Mouse (Mus musculus): ENCODE measurements around the gene Hoxa7.

The Hoxa7 gene

DNA sequence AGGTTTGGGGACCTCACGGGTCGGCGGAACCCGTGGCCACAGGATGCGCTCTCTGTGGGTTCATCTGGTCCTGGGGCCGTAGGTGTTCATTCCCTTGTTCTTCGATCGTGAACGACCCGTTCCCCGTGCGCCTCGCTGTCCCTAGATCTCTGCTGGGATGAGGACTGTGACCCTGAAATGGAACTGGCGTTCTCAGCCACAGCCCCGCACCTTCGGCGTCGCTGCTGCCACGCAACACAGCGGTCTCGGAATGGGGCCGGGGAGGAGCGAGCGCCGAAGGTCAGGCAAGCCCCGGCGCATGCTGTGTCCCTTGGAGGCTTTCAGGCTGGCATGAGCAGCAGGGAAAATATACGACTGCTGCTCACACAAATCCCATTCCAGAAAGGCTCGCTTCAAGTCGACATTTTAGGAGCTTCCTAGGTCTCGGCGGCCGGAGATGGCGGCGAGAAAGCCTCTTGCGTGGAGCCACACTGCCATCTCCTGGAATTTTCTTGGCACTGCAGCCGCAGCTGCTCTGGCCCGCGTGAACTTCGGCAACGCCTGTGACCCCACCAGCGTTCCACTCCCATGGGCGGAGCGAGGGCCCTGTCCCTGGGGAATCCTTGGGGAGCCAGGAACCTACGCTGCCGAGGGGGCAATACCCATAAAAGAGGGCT is at the start of gene Hoxa7:
Gene Hoxa7, minus strand, starts transcription at position 518 of the 656 bp plus-strand sequence.
- peak; percentile 93 to 96 for DNase-seq (ENCODE audit: low spot score in 2 of 2)

DNA sequence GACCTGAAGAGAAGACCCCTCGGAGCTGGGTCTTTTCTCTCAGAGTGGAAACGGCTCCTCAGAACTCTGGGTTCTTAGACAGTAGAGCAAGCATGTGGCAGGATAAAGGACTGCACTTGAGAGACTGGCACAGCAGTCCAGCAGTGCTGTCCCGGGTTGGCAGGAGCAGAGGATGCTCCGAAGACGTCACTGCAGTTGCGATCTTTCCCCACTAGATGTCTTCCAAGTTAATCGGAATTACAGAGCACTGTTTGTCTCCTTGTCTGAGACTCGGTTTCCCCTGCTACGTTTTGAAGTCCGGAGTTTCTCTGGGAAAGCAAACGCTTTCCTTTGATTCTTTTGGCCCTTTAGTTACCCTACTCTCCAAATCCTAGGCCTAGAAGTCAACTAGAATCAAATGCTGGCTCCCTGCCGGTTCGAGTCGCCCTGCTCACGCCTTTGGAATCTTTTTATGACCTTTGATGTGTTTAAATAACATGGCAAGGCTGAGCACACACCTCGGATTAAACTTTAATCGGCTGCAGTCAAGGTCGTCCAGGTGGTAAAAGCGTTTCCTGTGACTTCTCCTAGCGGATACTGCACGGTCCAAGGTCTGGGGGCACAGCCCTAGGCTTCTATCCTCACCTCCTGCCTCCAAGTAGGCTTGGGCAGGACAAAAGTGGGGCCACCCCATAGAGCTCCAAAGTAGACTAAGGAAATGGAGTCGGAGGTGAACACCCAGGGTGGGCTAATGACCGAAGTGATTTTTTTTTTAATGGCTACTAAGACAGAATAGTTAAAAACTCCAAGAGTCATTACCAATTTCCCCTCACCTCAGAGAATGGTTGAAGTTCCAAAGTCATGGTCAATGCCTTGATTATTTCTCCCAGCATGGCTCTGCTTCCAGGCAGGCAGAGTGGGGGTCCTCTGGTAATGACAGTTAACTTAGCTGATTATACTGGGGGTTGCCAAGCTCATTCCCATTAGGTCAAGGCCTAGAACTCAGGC is 49.1 kb upstream of the Hoxa7 start:
- peak in 1 of 2 experiments; percentile 65 for DNase-seq (ENCODE audit: low spot score in 2 of 2)

- DNase-seq (ENCODE audit: low spot score in 2 of 2), result no peak
Measured at GRCm38 (mm10) chr6:52268756-52269155, 47.1 kb upstream of the Hoxa7 start.

GRCm38 (mm10) chr6:52268341-52268740 is 46.7 kb upstream of the Hoxa7 start:
- DNase-seq (ENCODE audit: low spot score in 2 of 2), result no peak

DNA sequence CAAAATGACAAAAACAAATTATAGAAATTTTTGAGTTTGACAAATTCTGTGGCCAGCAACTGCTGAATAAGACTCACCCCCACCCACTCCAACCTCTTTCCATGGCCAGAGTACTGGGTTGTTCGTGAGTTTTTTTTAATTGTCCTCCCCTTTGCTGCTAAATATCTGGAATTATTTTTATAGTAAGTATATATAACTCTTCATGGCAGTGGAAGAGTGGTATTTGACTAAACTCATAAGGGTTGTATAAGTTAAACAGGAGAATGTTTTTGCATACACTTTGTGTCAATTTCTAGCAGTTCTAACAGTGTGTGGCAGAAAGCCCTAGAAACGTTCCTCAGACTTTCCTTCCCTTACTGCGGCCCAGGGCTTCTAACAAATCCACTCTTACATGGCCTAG is 46.0 kb upstream of the Hoxa7 start:
- DNase-seq (ENCODE audit: low spot score in 2 of 2), result no peak

DNA sequence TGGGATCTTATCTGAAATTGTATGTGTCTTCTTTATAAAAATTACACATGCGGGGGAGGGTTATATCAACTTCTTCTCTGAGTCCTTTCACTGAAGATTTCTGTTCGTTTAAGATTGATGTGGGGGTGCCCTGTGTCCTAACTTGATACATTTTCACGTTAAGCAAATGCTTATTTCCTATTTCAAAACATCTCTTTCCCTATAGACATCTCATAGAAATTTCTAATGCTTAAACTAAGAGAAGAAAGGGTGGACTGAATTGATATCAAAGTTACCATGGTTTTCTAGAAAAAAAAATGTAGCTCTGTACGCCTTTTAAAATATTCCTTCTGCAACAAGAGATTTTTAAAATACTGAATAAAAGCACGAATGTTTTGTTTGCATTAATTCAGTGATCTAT is 45.6 kb upstream of the Hoxa7 start:
- DNase-seq (ENCODE audit: low spot score in 2 of 2), result no peak

GRCm38 (mm10) chr6:52266666-52266985 is 45.0 kb upstream of the Hoxa7 start:
- no peak for DNase-seq (ENCODE audit: low spot score in 2 of 2)

DNA sequence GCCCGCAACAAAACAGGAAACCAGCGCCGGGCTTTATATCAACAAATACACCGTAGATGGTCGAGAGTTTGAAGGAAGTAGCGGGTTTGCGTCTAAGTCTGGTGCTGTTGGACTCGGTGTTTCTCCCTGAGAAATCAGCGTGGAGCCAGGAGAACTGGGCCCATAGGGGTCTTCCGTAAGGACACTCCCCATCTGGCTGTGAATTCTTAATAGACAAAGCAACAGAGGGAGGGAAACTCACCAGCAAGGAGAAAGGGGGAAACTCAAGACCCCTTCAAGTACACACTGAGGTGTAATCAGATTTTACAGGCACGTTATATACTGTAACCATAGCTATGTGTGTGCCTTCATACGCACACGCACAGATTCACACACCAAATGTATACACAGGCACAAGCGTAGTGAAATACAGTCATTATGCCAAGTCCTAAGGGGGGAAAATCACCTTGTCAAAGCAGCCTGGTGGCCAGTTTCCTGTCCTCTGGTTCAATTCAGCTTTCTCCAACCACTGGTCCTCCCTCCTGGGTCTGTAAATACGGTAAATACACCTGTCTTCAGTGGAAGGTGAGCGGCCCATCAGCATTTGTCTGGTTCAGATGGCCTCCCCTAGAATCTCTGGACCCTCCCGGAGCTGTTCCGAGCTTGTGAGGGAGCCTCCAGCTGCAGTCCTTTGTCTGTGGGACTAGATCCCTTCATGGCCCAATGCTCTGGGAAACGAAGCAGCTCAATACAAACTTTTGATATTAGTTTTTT is 44.4 kb upstream of the Hoxa7 start:
- no peak for DNase-seq (ENCODE audit: low spot score in 2 of 2)

DNA sequence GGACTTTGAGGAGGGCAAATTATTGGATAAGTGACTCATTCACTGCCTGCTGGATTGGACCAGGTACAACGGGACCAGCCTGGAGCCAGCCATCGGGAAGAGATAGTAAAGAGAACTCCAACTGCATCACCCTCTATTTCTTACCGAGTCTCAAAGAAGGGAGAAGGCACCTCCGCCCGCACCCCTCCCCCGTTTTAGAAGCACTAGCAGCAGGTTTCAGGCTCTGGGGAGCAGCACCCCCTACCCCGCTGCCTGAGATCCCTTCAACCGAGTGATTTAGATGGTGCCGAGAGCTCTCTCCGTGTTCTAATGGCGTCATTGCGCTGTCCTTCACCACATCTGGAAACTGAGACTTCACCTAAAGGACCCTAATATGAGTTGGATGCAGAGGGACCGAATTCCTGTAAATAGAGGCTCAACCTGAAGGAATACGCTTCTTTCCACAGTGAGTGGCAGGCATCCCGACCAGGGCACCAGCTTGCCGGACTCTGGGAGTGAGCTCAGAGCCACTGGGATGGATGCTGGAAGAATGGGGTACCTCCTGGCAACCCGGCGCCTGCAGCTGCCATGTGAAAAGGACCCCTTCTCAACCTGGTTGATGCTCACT is 43.8 kb upstream of the Hoxa7 start:
- DNase-seq (ENCODE audit: low spot score in 2 of 2), result no peak

DNA sequence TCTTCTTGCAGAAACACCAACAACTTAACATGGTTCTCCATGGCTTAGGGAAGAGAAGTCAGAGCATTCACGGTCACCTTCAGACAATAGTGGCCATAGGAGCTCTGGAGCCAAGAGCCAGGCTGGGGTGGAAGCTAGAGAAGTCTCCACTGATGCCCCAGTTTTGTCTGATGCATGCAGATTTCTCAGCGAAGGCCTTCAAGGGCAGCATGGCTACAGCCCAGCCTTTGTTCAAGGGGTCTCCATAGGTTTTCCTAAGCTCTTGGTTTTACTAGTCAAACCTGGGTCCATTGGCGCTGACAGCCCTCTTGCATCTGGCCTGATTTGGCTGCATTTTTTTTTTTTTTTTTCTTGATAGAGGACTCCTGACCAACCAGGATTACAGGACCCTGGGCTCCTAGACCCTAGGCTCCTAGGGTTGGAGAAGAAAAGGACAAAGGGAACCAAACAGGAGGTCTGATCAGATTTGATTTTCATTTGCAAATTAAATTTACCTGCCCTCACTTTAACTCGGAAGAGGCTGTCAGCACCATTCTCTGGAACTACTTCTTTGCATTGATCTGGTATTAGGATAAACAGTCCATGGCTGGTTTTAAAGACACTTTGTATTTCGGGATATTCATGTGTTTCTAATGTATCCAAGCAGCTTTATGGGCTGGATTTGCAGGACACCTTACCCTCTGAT is 42.6 kb upstream of the Hoxa7 start:
- DNase-seq (ENCODE audit: low spot score in 2 of 2), result no peak

GRCm38 (mm10) chr6:52263321-52263585 is 41.6 kb upstream of the Hoxa7 start:
- no peak for DNase-seq (ENCODE audit: low spot score in 2 of 2)

DNA sequence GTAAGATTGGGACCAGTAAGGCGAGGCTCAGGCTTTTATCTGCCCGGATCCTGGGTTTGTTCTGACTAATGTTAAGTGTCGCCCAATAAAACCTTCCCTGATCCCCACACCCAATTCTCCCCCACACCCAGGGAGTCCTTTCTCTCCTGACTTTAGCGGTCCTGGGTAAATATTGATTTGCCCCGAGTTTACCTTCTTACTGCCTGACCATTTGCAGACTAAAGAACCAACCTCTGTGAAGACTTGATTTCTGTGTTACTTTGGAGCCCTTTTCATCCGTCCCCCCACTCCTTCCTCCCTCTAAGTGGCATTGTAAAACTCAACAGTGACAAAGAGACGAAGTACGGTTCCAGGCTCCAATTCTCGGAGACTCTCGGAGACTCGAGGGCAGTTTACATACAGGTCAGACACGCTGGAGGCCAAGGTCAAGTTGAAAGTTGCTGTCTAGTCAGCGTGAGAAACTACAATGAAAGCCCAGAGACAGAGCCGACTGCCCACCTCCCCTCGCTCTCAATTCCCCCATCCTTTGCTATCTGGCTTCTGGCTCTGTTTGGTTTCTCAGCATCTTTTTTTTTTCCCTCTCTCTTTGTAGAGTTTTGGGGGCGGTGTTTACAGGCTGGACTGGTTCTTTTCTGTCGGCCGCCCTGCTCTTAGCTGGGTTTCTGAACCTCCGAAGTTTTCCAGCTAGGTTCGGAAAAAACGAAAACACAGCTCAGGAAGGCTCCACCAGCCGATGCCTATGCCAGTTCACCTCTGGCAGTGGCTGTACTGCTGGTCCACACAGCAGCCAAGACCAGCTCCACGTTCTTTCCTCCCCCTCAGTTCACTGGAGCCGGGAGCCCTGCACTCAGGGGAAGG is 41.0 kb upstream of the Hoxa7 start:
- peak in 1 of 2 experiments; percentile 19 for DNase-seq (ENCODE audit: low spot score in 2 of 2)

DNA sequence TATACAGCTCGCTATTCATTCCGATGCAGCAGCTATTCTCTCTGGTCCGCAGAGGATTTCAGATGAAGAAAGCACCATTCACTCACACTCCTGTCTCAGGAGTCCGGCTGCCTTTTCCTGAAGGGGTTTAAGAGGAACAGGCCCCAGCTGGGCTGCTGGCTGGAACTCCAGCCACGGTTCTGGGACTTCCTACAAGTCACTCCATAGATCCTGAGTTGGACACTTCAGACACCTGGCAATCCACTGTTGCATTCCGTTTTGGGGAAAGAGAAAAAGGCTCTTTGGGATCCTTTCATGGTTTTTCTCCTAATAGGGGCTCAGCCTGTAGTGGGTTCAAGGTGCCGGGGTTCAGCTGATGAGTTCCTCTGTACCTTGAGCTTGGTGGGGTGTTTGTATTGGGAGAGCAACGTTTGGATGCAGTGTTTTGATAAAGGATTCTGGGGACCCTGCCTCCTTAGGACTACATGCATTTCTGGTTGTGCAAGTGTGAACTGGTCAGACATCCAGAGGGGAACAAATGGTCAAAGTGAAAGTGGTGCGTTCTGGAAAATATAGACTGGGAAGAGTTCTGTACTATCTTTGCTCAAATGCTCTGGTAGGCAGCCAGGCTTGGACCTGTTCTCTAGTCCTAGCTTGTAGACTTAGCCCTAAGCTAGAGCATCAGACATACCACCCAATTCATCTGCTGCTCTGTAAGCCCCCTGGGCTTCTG is 40.3 kb upstream of the Hoxa7 start:
- DNase-seq (ENCODE audit: low spot score in 2 of 2), result peak in 1 of 2 experiments; percentile 20

DNA sequence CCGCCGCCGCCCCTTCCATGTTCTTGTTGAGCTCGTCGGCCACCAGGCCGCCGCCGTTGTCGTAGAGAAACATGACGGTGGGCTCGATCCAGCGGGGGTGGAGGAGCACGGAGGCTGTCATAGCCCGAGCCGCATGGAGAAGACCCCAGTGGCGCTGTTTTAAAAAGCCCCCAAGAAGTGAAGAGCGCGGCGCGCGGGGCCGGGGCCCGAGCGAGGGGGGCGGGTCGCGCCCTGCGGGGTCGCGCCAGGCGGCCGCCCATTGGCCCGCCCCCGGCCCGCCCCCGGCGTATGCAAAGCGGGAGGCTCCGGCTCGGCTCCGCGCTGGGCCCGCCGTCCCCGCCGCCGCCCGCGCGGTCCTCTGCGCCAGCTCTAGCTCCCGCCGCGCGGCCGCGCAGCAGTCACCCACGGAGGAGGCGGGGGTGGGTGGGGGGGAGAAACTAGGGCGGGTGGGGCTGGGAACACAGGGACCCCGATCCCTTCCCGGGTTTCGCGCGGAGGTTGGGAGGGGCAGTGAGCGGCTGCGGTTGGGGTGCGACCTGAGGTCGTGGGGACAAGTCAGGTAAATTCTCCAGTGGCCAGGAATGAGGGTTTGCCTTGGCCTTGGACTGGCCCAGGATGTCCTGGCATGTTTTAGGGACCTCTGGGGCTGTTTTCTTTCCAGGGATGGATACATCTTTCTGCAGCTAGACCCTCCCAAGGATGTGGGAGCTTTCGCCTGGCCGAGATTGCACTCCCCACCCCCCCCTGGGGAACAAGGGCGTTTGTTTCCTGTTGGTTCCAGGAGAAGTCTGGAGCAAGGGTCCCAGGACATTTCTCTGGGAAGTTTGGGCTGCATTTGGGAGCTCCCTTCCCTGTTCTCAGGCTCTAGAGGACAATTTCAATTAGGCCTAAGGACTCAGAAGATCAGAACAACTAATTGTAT is 39.3 kb upstream of the Hoxa7 start, which contains the start of gene Hoxa13:
Gene Hoxa13, minus strand, starts transcription at position 227 of the 922 bp plus-strand sequence.
- peak in 1 of 2 experiments; percentile 64 for DNase-seq (ENCODE audit: low spot score in 2 of 2)

DNA sequence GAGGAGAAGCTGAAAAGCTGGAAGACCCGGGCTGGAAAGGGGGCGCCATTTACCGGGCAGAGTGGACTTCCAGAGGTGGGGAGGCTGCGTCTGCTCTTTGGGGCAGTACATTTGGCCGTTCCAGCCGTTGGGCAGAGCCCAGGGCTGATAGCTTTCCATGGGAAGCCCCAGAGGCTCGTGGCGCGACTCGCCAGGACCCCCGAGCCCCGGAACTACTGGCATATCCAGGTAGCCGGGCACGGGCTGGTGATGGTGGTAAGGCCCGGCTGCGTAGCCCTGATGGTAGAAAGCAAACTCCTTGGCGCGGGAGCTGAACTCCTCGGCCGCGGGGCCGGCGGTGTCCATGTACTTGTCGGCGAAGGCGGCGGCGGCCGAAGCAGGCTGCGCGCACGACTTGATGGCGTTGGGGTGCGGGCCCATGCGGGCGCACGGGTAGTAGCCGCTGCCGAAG is 38.2 kb upstream of the Hoxa7 start:
- peak in 1 of 2 experiments; percentile 41 for DNase-seq (ENCODE audit: low spot score in 2 of 2)

- peak in 1 of 2 experiments; percentile 47 for DNase-seq (ENCODE audit: low spot score in 2 of 2)
Measured at GRCm38 (mm10) chr6:52259081-52259790, 37.6 kb upstream of the Hoxa7 start.

GRCm38 (mm10) chr6:52256956-52257355 is 35.3 kb upstream of the Hoxa7 start:
- DNase-seq (ENCODE audit: low spot score in 2 of 2), result peak; percentile 83 to 86
